Mouse (Mus musculus) MEL (cell line): ENCODE measurements around the gene Fosb. TPM values are rescaled to one million over a fixed set of nuclear protein-coding genes. Genes with fewer than 3 reads are reported as not detected.

ENCODE experiments used
- DNase-seq: peaks from one replicate; pipeline ENCODE4 v3.0.0; 2011; ENCODE audit warnings: low read depth, low spot score
- H3K27ac ChIP-seq: 2 replicates; pipeline ENCODE4 v1.5.1; 2012; ENCODE audit warnings: low read depth, mild to moderate bottlenecking, control low read depth, low read length, moderate library complexity; ENCODE audit not compliant: control insufficient read depth
- H3K27me3 ChIP-seq, 2 experiments: fragments of 150-350 bp in 1 of 2; sonication (generic) in 1 of 2; 2 replicates each; pipeline ENCODE4 v1.6.1; 2012; ENCODE audit warnings: low read length in 2 of 2, mild to moderate bottlenecking in 2 of 2, improper control_type of control experiment in 1 of 2, moderate library complexity in 1 of 2; ENCODE audit not compliant: insufficient read depth in 2 of 2, control insufficient read depth in 1 of 2
- H3K36me3 ChIP-seq, 2 experiments: 2 replicates each; pipeline ENCODE4 v1.6.1; 2012 to 2014; ENCODE audit warnings: low read length in 2 of 2, improper control_type of control experiment in 1 of 2, inconsistent platforms in 1 of 2, mild to moderate bottlenecking in 1 of 2; ENCODE audit not compliant: insufficient read depth in 2 of 2, control insufficient read depth in 1 of 2
- H3K4me1 ChIP-seq, 2 experiments: fragments of 150-350 bp in 1 of 2; sonication (generic) in 1 of 2; 2 replicates each; pipeline ENCODE4 v1.6.1; 2012; ENCODE audit warnings: low read length in 2 of 2, improper control_type of control experiment in 1 of 2, mild to moderate bottlenecking in 1 of 2; ENCODE audit not compliant: insufficient read depth in 2 of 2, control insufficient read depth in 1 of 2
- H3K4me3 ChIP-seq, 2 experiments: fragments of 150-350 bp in 1 of 2; sonication (generic) in 1 of 2; 2 replicates each; pipeline ENCODE4 v1.5.1; 2012; ENCODE audit warnings: low read depth in 2 of 2, low read length in 2 of 2, mild to moderate bottlenecking in 2 of 2, moderate library complexity in 2 of 2, control low read depth in 1 of 2, improper control_type of control experiment in 1 of 2; ENCODE audit not compliant: control insufficient read depth in 1 of 2, insufficient read depth in 1 of 2
- H3K79me2 ChIP-seq: 2 replicates; pipeline ENCODE4 v1.6.1; 2012; ENCODE audit warnings: mild to moderate bottlenecking, low read length, moderate library complexity; ENCODE audit not compliant: control insufficient read depth, poor library complexity, insufficient read depth
- H3K9ac ChIP-seq: 2 replicates; pipeline ENCODE4 v1.6.1; 2012; ENCODE audit warnings: low read depth, mild to moderate bottlenecking, control low read depth, low read length, moderate library complexity; ENCODE audit not compliant: control insufficient read depth, poor library complexity, severe bottlenecking
- H3K9me3 ChIP-seq: fragments of 150-350 bp; sonication (generic); replicated peaks from 2 replicates; pipeline ENCODE4 v1.6.1; 2012; ENCODE audit warnings: mild to moderate bottlenecking, low read length, improper control_type of control experiment, moderate library complexity; ENCODE audit not compliant: insufficient read depth
- BHLHE40 ChIP-seq: IDR thresholded peaks from 2 replicates; pipeline ENCODE4 v1.6.1; 2012; ENCODE audit warnings: low read depth, mild to moderate bottlenecking, inconsistent platforms, low read length, improper control_type of control experiment, borderline replicate concordance
- CHD2 ChIP-seq: IDR thresholded peaks from 2 replicates; pipeline ENCODE4 v1.6.1; 2011; ENCODE audit warnings: low read length, improper control_type of control experiment
- CTCF ChIP-seq, 3 experiments: IDR thresholded peaks in 2 of 3; conservative IDR thresholded peaks in 1 of 3; 2 replicates each; pipeline ENCODE4 v1.5.1; 2011 to 2012; ENCODE audit warnings: low read length in 3 of 3, low read depth in 2 of 3, mild to moderate bottlenecking in 2 of 3, improper control_type of control experiment in 1 of 3, inconsistent platforms in 1 of 3, mixed read lengths in 1 of 3, moderate library complexity in 1 of 3; ENCODE audit not compliant: control insufficient read depth in 1 of 3, insufficient read depth in 1 of 3, poor library complexity in 1 of 3, severe bottlenecking in 1 of 3
- E2F4 ChIP-seq: IDR thresholded peaks from 2 replicates; pipeline ENCODE4 v1.6.1; 2011; ENCODE audit warnings: low read depth, low read length, improper control_type of control experiment, borderline replicate concordance
- ELF1 ChIP-seq: IDR thresholded peaks from 2 replicates; pipeline ENCODE4 v1.6.1; 2014; ENCODE audit warnings: low read depth, mild to moderate bottlenecking, inconsistent platforms, low read length, improper control_type of control experiment, moderate library complexity
- EP300 ChIP-seq, 2 experiments: IDR thresholded peaks; 2 replicates each; pipeline ENCODE4 v1.6.1; 2011; ENCODE audit warnings: improper control_type of control experiment in 2 of 2, low read length in 2 of 2, low read depth in 1 of 2, mild to moderate bottlenecking in 1 of 2
- ETS1 ChIP-seq: IDR thresholded peaks from 2 replicates; pipeline ENCODE4 v1.6.1; 2012; ENCODE audit warnings: low read depth, mild to moderate bottlenecking, inconsistent platforms, low read length, improper control_type of control experiment, moderate library complexity
- GABPA ChIP-seq: IDR thresholded peaks from 2 replicates; pipeline ENCODE4 v1.6.1; 2012; ENCODE audit warnings: low read depth, mild to moderate bottlenecking, inconsistent platforms, low read length, improper control_type of control experiment, moderate library complexity
- GATA1 ChIP-seq: IDR thresholded peaks from 2 replicates; pipeline ENCODE4 v1.6.1; 2011; ENCODE audit warnings: low read depth, low read length, improper control_type of control experiment
- HCFC1 ChIP-seq: IDR thresholded peaks from 2 replicates; pipeline ENCODE4 v1.6.1; 2012; ENCODE audit warnings: low read depth, mild to moderate bottlenecking, inconsistent platforms, low read length, improper control_type of control experiment, moderate library complexity
- JUND ChIP-seq: IDR thresholded peaks from 2 replicates; pipeline ENCODE4 v1.6.1; 2011; ENCODE audit warnings: low read depth, mild to moderate bottlenecking, improper control_type of control experiment, low read length
- KAT2A ChIP-seq: conservative IDR thresholded peaks from 2 replicates; pipeline ENCODE4 v1.6.1; 2012; ENCODE audit warnings: low read depth, low read length, improper control_type of control experiment, inconsistent platforms
- MAFK ChIP-seq: IDR thresholded peaks from 2 replicates; pipeline ENCODE4 v1.6.1; 2011; ENCODE audit warnings: low read depth, mild to moderate bottlenecking, low read length, improper control_type of control experiment, borderline replicate concordance
- MAX ChIP-seq: IDR thresholded peaks from 2 replicates; pipeline ENCODE4 v1.6.1; 2011; ENCODE audit warnings: low read length, improper control_type of control experiment
- MAZ ChIP-seq: IDR thresholded peaks from 2 replicates; pipeline ENCODE4 v1.6.1; 2012; ENCODE audit warnings: low read depth, mild to moderate bottlenecking, inconsistent platforms, low read length, improper control_type of control experiment
- MEF2A ChIP-seq: IDR thresholded peaks from 2 replicates; pipeline ENCODE4 v1.6.1; 2014; ENCODE audit warnings: low read depth, mild to moderate bottlenecking, inconsistent platforms, low read length, improper control_type of control experiment; ENCODE audit not compliant: poor library complexity, insufficient replicate concordance, severe bottlenecking; ENCODE audit errors: extremely low read depth
- MXI1 ChIP-seq: IDR thresholded peaks from 2 replicates; pipeline ENCODE4 v1.6.1; 2011; ENCODE audit warnings: mild to moderate bottlenecking, low read depth, low read length, improper control_type of control experiment
- MYB ChIP-seq: IDR thresholded peaks from 2 replicates; pipeline ENCODE4 v1.6.1; 2011; ENCODE audit warnings: mild to moderate bottlenecking, low read depth, low read length, improper control_type of control experiment
- NELFE ChIP-seq: IDR thresholded peaks from 2 replicates; pipeline ENCODE4 v1.6.1; 2011; ENCODE audit warnings: low read depth, low read length, improper control_type of control experiment
- NRF1 ChIP-seq: IDR thresholded peaks from 2 replicates; pipeline ENCODE4 v1.6.1; 2014; ENCODE audit warnings: low read depth, mild to moderate bottlenecking, inconsistent platforms, low read length, improper control_type of control experiment, moderate library complexity; ENCODE audit not compliant: poor library complexity, insufficient read depth, severe bottlenecking
- POLR2A ChIP-seq, 2 experiments: IDR thresholded peaks; 2 replicates each; pipeline ENCODE4 v1.6.1; 2011 to 2012; ENCODE audit warnings: low read length in 2 of 2, mild to moderate bottlenecking in 2 of 2, control low read depth in 1 of 2, improper control_type of control experiment in 1 of 2, low read depth in 1 of 2, moderate library complexity in 1 of 2; ENCODE audit not compliant: control insufficient read depth in 1 of 2, insufficient read depth in 1 of 2, poor library complexity in 1 of 2
- POLR2AphosphoS2 ChIP-seq: IDR thresholded peaks from 2 replicates; pipeline ENCODE4 v1.6.1; 2011; ENCODE audit warnings: low read length, improper control_type of control experiment
- POLR2AphosphoS5 ChIP-seq: IDR thresholded peaks from 2 replicates; pipeline ENCODE4 v1.6.1; 2012; ENCODE audit warnings: low read depth, borderline replicate concordance, mild to moderate bottlenecking, inconsistent platforms, low read length, moderate library complexity, mixed read lengths
- RAD21 ChIP-seq: IDR thresholded peaks from 2 replicates; pipeline ENCODE4 v1.6.1; 2011; ENCODE audit warnings: mild to moderate bottlenecking, low read depth, low read length, improper control_type of control experiment
- RCOR1 ChIP-seq: IDR thresholded peaks from 2 replicates; pipeline ENCODE4 v1.6.1; 2012; ENCODE audit warnings: low read depth, mild to moderate bottlenecking, inconsistent platforms, low read length, improper control_type of control experiment
- SIN3A ChIP-seq: IDR thresholded peaks from 2 replicates; pipeline ENCODE4 v1.6.1; 2012; ENCODE audit warnings: low read length, improper control_type of control experiment, inconsistent platforms
- TAL1 ChIP-seq: IDR thresholded peaks from 2 replicates; pipeline ENCODE4 v1.6.1; 2012; ENCODE audit warnings: mild to moderate bottlenecking, inconsistent platforms, low read length, moderate library complexity, mixed read lengths
- TBP ChIP-seq: IDR thresholded peaks from 2 replicates; pipeline ENCODE4 v1.8.0; 2011; ENCODE audit warnings: low read depth, low read length, improper control_type of control experiment
- TCF12 ChIP-seq: IDR thresholded peaks from 2 replicates; pipeline ENCODE4 v1.6.1; 2014; ENCODE audit warnings: low read depth, mild to moderate bottlenecking, inconsistent platforms, low read length, improper control_type of control experiment, moderate library complexity
- UBTF ChIP-seq: IDR thresholded peaks from 2 replicates; pipeline ENCODE4 v1.6.1; 2012; ENCODE audit warnings: low read depth, mild to moderate bottlenecking, inconsistent platforms, low read length, improper control_type of control experiment, moderate library complexity, borderline replicate concordance; ENCODE audit not compliant: insufficient read depth
- USF1 ChIP-seq: IDR thresholded peaks from 2 replicates; pipeline ENCODE4 v1.6.1; 2014; ENCODE audit warnings: low read depth, mild to moderate bottlenecking, inconsistent platforms, low read length, improper control_type of control experiment, moderate library complexity
- USF2 ChIP-seq, 2 experiments: IDR thresholded peaks; 2 replicates each; pipeline ENCODE4 v1.6.1; 2011 to 2012; ENCODE audit warnings: improper control_type of control experiment in 2 of 2, low read length in 2 of 2, borderline replicate concordance in 1 of 2, inconsistent platforms in 1 of 2, low read depth in 1 of 2, mild to moderate bottlenecking in 1 of 2; ENCODE audit not compliant: insufficient read depth in 1 of 2
- ZKSCAN1 ChIP-seq: IDR thresholded peaks from 2 replicates; pipeline ENCODE4 v1.6.1; 2012; ENCODE audit warnings: low read depth, mild to moderate bottlenecking, inconsistent platforms, low read length, improper control_type of control experiment, moderate library complexity
- ZMIZ1 ChIP-seq: IDR thresholded peaks from 2 replicates; pipeline ENCODE4 v1.6.1; 2012; ENCODE audit warnings: low read depth, mild to moderate bottlenecking, inconsistent platforms, low read length, improper control_type of control experiment, moderate library complexity
- ZNF384 ChIP-seq: IDR thresholded peaks from 2 replicates; pipeline ENCODE4 v1.6.1; 2012; ENCODE audit warnings: low read depth, mild to moderate bottlenecking, inconsistent platforms, low read length, improper control_type of control experiment
- polyA plus RNA-seq, 2 experiments: library from polyadenylated mRNA; stranded (reverse) in 1 of 2; unstranded in 1 of 2; fragments of >175 nt in 1 of 2; fragments of >200 nt in 1 of 2; gene quantifications; 2 replicates each; pipeline versions ENCODE4 v1.2.1 to v1.2.4; 2012; ENCODE audit warnings: low replicate concordance in 2 of 2, low read depth in 1 of 2; ENCODE audit not compliant: insufficient read length in 2 of 2, insufficient read depth in 1 of 2, missing spikeins in 1 of 2
- total RNA-seq: library from RNA; depleted of rRNA; stranded (reverse); fragments of 300-350 nt; gene quantifications from 2 replicates; pipeline ENCODE4 v1.2.3, GENCODE M21; 2012

Gene Fosb
- total and polyA plus RNA-seq, 3 experiments, result 0.04 to 0.49 TPM; not detected in 1

DNA sequence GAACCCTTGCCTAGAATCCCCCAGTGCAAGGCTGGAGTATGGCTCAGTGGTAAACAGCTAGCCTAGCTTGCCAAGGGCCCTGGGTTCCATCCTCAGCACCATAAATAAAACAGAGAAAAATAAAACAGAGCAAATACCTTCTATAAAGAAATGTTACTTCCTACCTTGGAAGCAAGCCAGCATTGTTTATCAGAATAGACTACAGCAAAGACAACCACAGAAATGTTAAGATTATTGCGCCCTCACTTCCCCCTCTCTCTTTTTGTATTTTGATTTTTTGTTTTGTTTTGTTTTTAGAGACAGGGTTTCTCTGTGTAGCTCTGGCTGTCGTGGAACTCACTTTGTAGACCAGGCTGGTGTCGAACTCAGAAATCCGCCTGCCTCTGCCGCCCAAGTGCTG is 12.1 kb downstream of the Fosb start:
- peak; percentile 66 for DNase-seq
- Histone ChIP-seq H3K9me3 (no peaks in the 10 kb centered on the region), H3K79me2 (no peaks in the 10 kb centered on the region), H3K36me3 (no peaks in the 10 kb centered on the region), H3K9ac (no peak overlapping the region), H3K4me3 (no peak overlapping the region), H3K4me1 (peaks cover 0 to 8% of the 10 kb centered on the region in 2 experiments; a peak in 2 of 4 replicates), H3K27ac (no peak overlapping the region), H3K27me3 (no peaks in the 10 kb centered on the region)
- TF ChIP-seq POLR2AphosphoS2 (no peak), GABPA (no peak), ZNF384 (no peak), USF1 (no peak), CHD2 (no peak), MAX (no peak), RAD21 (no peak), MAZ (no peak), ELF1 (no peak), HCFC1 (no peak), MAFK (no peak), BHLHE40 (no peak), EP300 (IDR thresholded peaks at IDR 0.05; ENCODE audit: low read depth in 1 of 2, low read length in 2 of 2) (peak in 1 of 2 experiments; percentile 23; a peak in 1 of 4 replicates), CTCF (IDR thresholded peaks at IDR 0.05 in 2 of 3, conservative IDR thresholded peaks at IDR 0.05 in 1 of 3; ENCODE audit: control insufficient read depth in 1 of 3, insufficient read depth in 1 of 3, low read depth in 2 of 3, low read length in 3 of 3, poor library complexity in 1 of 3, severe bottlenecking in 1 of 3) (no peak), UBTF (no peak), ZMIZ1 (no peak), MEF2A (no peak), ZKSCAN1 (no peak), USF2 (IDR thresholded peaks at IDR 0.05; ENCODE audit: borderline replicate concordance in 1 of 2, insufficient read depth in 1 of 2, low read depth in 1 of 2, low read length in 2 of 2) (no peak), NRF1 (no peak), POLR2A (IDR thresholded peaks at IDR 0.05; ENCODE audit: control insufficient read depth in 1 of 2, insufficient read depth in 1 of 2, low read depth in 1 of 2, low read length in 2 of 2, poor library complexity in 1 of 2) (no peak), E2F4 (no peak), SIN3A (0 out of 2 replicates have a peak, but pooled peaks have one; percentile 35), JUND (no peak), TAL1 (no peak), RCOR1 (peak; percentile 93), MXI1 (no peak), NELFE (no peak), MYB (no peak), TBP (no peak), TCF12 (no peak), KAT2A (no peak), ETS1 (no peak), GATA1 (0 out of 2 replicates have a peak, but pooled peaks have one; percentile 30), POLR2AphosphoS5 (no peak)
